Mouse (Mus musculus) kidney, postnatal 0 days (tissue): ENCODE data around the gene Wnk4. TPM values are rescaled to one million over a fixed set of nuclear protein-coding genes. Genes with fewer than 3 reads are reported as not detected.

ENCODE experiments used
- ATAC-seq: fragments of 200-750 bp; cut with Nextera tagmentation; replicated peaks from 2 replicates; pipeline ENCODE4 v1.8.0; 2017; ENCODE audit warnings: low read depth, moderate number of reproducible peaks, moderate TSS enrichment, moderate library complexity; ENCODE audit not compliant: low FRiP score
- DNase-seq: peaks from one replicate; pipeline ENCODE4 v3.0.0-alpha.2; 2016; ENCODE audit warnings: low spot score
- H3K27ac ChIP-seq: fragments of 300-500 bp; sonication (generic); 2 replicates; pipeline ENCODE4 v1.5.1; 2014; ENCODE audit warnings: mild to moderate bottlenecking
- H3K27me3 ChIP-seq: fragments of 300-500 bp; sonication (generic); 2 replicates; pipeline ENCODE4 v1.6.1; 2014; ENCODE audit warnings: low read length, mixed read lengths; ENCODE audit not compliant: insufficient read depth
- H3K36me3 ChIP-seq: fragments of 300-500 bp; sonication (generic); 2 replicates; pipeline ENCODE4 v1.6.1; 2014; ENCODE audit warnings: low read length, mixed read lengths; ENCODE audit not compliant: insufficient read depth
- H3K4me1 ChIP-seq: fragments of 300-500 bp; sonication (generic); replicated peaks from 2 replicates; pipeline ENCODE4 v1.6.1; 2014; ENCODE audit warnings: antibody characterized with exemption, low read length, mixed read lengths; ENCODE audit not compliant: insufficient read depth
- H3K4me2 ChIP-seq: fragments of 300-500 bp; sonication (generic); 2 replicates; pipeline ENCODE4 v1.6.1; 2014; ENCODE audit warnings: mild to moderate bottlenecking, low read length, moderate library complexity, mixed read lengths
- H3K4me3 ChIP-seq: fragments of 300-500 bp; sonication (generic); replicated peaks from 2 replicates; pipeline ENCODE4 v1.5.1; 2014; ENCODE audit warnings: low read depth, low read length
- H3K9ac ChIP-seq: fragments of 300-500 bp; sonication (generic); 2 replicates; pipeline ENCODE4 v1.6.1; 2014; ENCODE audit warnings: low read depth, low read length
- H3K9me3 ChIP-seq: fragments of 300-500 bp; sonication (generic); replicated peaks from 2 replicates; pipeline ENCODE4 v1.6.1; 2016; ENCODE audit warnings: low read length, inconsistent platforms, mixed read lengths
- CTCF ChIP-seq: IDR thresholded peaks from 2 replicates; pipeline ENCODE4 v1.5.1; 2016; ENCODE audit warnings: antibody characterized with exemption, low read depth, mild to moderate bottlenecking, moderate library complexity
- WGBS: fragments of 180-500 bp; shearing (Covaris S2); extraction: QIAGEN DNeasy Blood & Tissue Kit; methylation state at CpG from one replicate; pipeline ENCODE4 v1.1.7; 2014; 5-methylcytosine and 5-hydroxymethylcytosine counted together
- polyA plus RNA-seq: library from polyadenylated mRNA; unstranded; fragments of >200 nt; fragmentation: Nextera tagmentation; extraction: Ambion mirVana; gene quantifications from 2 replicates; pipeline ENCODE4 v1.2.1, GENCODE M21; 2015

Wnk4 gene
- polyA plus RNA-seq = 47.0 and 48.8 TPM in 2 replicates

- Histone ChIP-seq H3K4me1 (peaks cover 34% of the 10 kb centered on the region), H3K4me2 (peak within 1 kb of the TSS; percentile 97)
Measured at GRCm38 (mm10) chr11:101259948-101260825, at the start of gene Wnk4. Gene Wnk4, plus strand, starts transcription at chr11:101260567.

GRCm38 (mm10) chr11:101211970-101212369 is 48.4 kb upstream of the Wnk4 start:
- H3K36me3 ChIP-seq = peaks cover 52% of the 10 kb centered on the region
- DNase-seq (peak; percentile 93), ATAC-seq (0 out of 2 replicates have a peak, but pooled peaks have one; percentile 49)
- H3K4me1 ChIP-seq = no peaks in the 10 kb centered on the region
- 0 out of 2 replicates have a peak overlapping the region, but pooled peaks have one; percentile 31 for H3K27ac ChIP-seq
- H3K4me2 ChIP-seq = no peak overlapping the region
- H3K9ac ChIP-seq = no peak overlapping the region
- WGBS = 33% methylated on average over 3 of the region's 3 CpGs
- H3K9me3 ChIP-seq = no peaks in the 10 kb centered on the region
- no peak overlapping the region for H3K4me3 ChIP-seq
- TF ChIP-seq CTCF = peak; percentile 88
- H3K27me3 ChIP-seq = no peaks in the 10 kb centered on the region

More at GRCm38 (mm10) chr11:101259948-101260825, at the start of gene Wnk4:
- peak within 1 kb of the TSS; percentile 59 for H3K4me3 ChIP-seq
- peak within 1 kb of the TSS; percentile 90 for H3K27ac ChIP-seq
- ATAC-seq = peak; percentile 77
- peaks cover 4% of the 10 kb centered on the region; the same call in 1 of the 2 replicates for H3K27me3 ChIP-seq
- 0 out of 2 replicates have a peak, but pooled peaks cover 8% of the 10 kb centered on the region for H3K36me3 ChIP-seq
- peak; percentile 93 for DNase-seq
- whole genome bisulfite sequencing = under 1% methylated on average over 41 of the region's 43 CpGs
- no peaks in the 10 kb centered on the region for H3K9me3 ChIP-seq
- H3K9ac ChIP-seq = peak within 1 kb of the TSS; percentile 88
- no peak for TF ChIP-seq CTCF

- ATAC-seq = no peak
- H3K9me3 ChIP-seq = no peaks in the 10 kb centered on the region
- H3K27me3 ChIP-seq = no peaks in the 10 kb centered on the region
- 84% methylated on average over 5 of the region's 5 CpGs for WGBS
- no peak overlapping the region for H3K9ac ChIP-seq
- H3K27ac ChIP-seq = no peak overlapping the region
- peaks cover 6% of the 10 kb centered on the region; the same call in 1 of the 2 replicates for H3K4me1 ChIP-seq
- H3K4me2 ChIP-seq = no peak overlapping the region
- H3K36me3 ChIP-seq = peaks cover 33% of the 10 kb centered on the region
- DNase-seq = no peak
- TF ChIP-seq CTCF = no peak
- no peak overlapping the region for H3K4me3 ChIP-seq
Measured at GRCm38 (mm10) chr11:101216936-101217335, 43.4 kb upstream of the Wnk4 start.

GRCm38 (mm10) chr11:101218436-101219055 is 41.8 kb upstream of the Wnk4 start:
- H3K4me1 ChIP-seq = peaks cover 6% of the 10 kb centered on the region; the same call in 1 of the 2 replicates
- no peak overlapping the region for H3K4me2 ChIP-seq
- ATAC-seq (0 out of 2 replicates have a peak, but pooled peaks have one; percentile 36), DNase-seq (peak; percentile 41)
- no peaks in the 10 kb centered on the region for H3K27me3 ChIP-seq
- no peak for TF ChIP-seq CTCF
- H3K9ac ChIP-seq = 0 out of 2 replicates have a peak overlapping the region, but pooled peaks have one; percentile 24
- H3K36me3 ChIP-seq = peaks cover 29% of the 10 kb centered on the region
- H3K27ac ChIP-seq = peak overlapping the region; percentile 70
- WGBS = 32% methylated on average over 10 of the region's 10 CpGs
- no peak overlapping the region for H3K4me3 ChIP-seq
- H3K9me3 ChIP-seq = no peaks in the 10 kb centered on the region

- H3K36me3 ChIP-seq = peaks cover 8% of the 10 kb centered on the region; the same call in 1 of the 2 replicates
- no peak overlapping the region for H3K9ac ChIP-seq
- H3K27ac ChIP-seq = peak overlapping the region; percentile 82
- 19% methylated on average over 2 of the region's 2 CpGs for WGBS
- no peak for TF ChIP-seq CTCF
- DNase-seq = no peak
- peaks cover 6% of the 10 kb centered on the region; the same call in 1 of the 2 replicates for H3K4me1 ChIP-seq
- H3K27me3 ChIP-seq = no peaks in the 10 kb centered on the region
- ATAC-seq = no peak
- no peak overlapping the region for H3K4me3 ChIP-seq
- H3K4me2 ChIP-seq = no peak overlapping the region
- no peaks in the 10 kb centered on the region for H3K9me3 ChIP-seq
Measured at GRCm38 (mm10) chr11:101220853-101221252, 39.5 kb upstream of the Wnk4 start.

GRCm38 (mm10) chr11:101221306-101221986 is 38.9 kb upstream of the Wnk4 start:
- no peaks in the 10 kb centered on the region for H3K27me3 ChIP-seq
- peak overlapping the region; percentile 82 for H3K27ac ChIP-seq
- 0 out of 2 replicates have a peak, but pooled peaks cover 4% of the 10 kb centered on the region for H3K36me3 ChIP-seq
- TF ChIP-seq CTCF = no peak
- no peak overlapping the region for H3K4me3 ChIP-seq
- ATAC-seq (no peak), DNase-seq (peak; percentile 95)
- H3K9ac ChIP-seq = no peak overlapping the region
- no peaks in the 10 kb centered on the region for H3K9me3 ChIP-seq
- H3K4me2 ChIP-seq = no peak overlapping the region
- 41% methylated on average over 8 of the region's 8 CpGs for WGBS
- H3K4me1 ChIP-seq = peaks cover 8% of the 10 kb centered on the region; the same call in 1 of the 2 replicates
